Mouse (Mus musculus) kidney, postnatal 0 days (tissue): ENCODE results near the gene Stx19. TPM values are rescaled to one million over a fixed set of nuclear protein-coding genes. Genes with fewer than 3 reads are reported as not detected.

Experiments used
- ATAC-seq: fragments of 200-750 bp; cut with Nextera tagmentation; replicated peaks from 2 replicates; pipeline ENCODE4 v1.8.0; 2017; ENCODE audit warnings: low read depth, moderate number of reproducible peaks, moderate TSS enrichment, moderate library complexity; ENCODE audit not compliant: low FRiP score
- DNase-seq: peaks from one replicate; pipeline ENCODE4 v3.0.0-alpha.2; 2016; ENCODE audit warnings: low spot score
- H3K27ac ChIP-seq: fragments of 300-500 bp; sonication (generic); 2 replicates; pipeline ENCODE4 v1.5.1; 2014; ENCODE audit warnings: mild to moderate bottlenecking
- H3K27me3 ChIP-seq: fragments of 300-500 bp; sonication (generic); 2 replicates; pipeline ENCODE4 v1.6.1; 2014; ENCODE audit warnings: low read length, mixed read lengths; ENCODE audit not compliant: insufficient read depth
- H3K36me3 ChIP-seq: fragments of 300-500 bp; sonication (generic); 2 replicates; pipeline ENCODE4 v1.6.1; 2014; ENCODE audit warnings: low read length, mixed read lengths; ENCODE audit not compliant: insufficient read depth
- H3K4me1 ChIP-seq: fragments of 300-500 bp; sonication (generic); replicated peaks from 2 replicates; pipeline ENCODE4 v1.6.1; 2014; ENCODE audit warnings: antibody characterized with exemption, low read length, mixed read lengths; ENCODE audit not compliant: insufficient read depth
- H3K4me2 ChIP-seq: fragments of 300-500 bp; sonication (generic); 2 replicates; pipeline ENCODE4 v1.6.1; 2014; ENCODE audit warnings: mild to moderate bottlenecking, low read length, moderate library complexity, mixed read lengths
- H3K4me3 ChIP-seq: fragments of 300-500 bp; sonication (generic); replicated peaks from 2 replicates; pipeline ENCODE4 v1.5.1; 2014; ENCODE audit warnings: low read depth, low read length
- H3K9ac ChIP-seq: fragments of 300-500 bp; sonication (generic); 2 replicates; pipeline ENCODE4 v1.6.1; 2014; ENCODE audit warnings: low read depth, low read length
- H3K9me3 ChIP-seq: fragments of 300-500 bp; sonication (generic); replicated peaks from 2 replicates; pipeline ENCODE4 v1.6.1; 2016; ENCODE audit warnings: low read length, inconsistent platforms, mixed read lengths
- CTCF ChIP-seq: IDR thresholded peaks from 2 replicates; pipeline ENCODE4 v1.5.1; 2016; ENCODE audit warnings: antibody characterized with exemption, low read depth, mild to moderate bottlenecking, moderate library complexity
- WGBS: fragments of 180-500 bp; shearing (Covaris S2); extraction: QIAGEN DNeasy Blood & Tissue Kit; methylation state at CpG from one replicate; pipeline ENCODE4 v1.1.7; 2014; 5-methylcytosine and 5-hydroxymethylcytosine counted together
- polyA plus RNA-seq: library from polyadenylated mRNA; unstranded; fragments of >200 nt; fragmentation: Nextera tagmentation; extraction: Ambion mirVana; gene quantifications from 2 replicates; pipeline ENCODE4 v1.2.1, GENCODE M21; 2015

Stx19 gene
- polyA plus RNA-seq, 1 experiment from 2014 or later: 0.16 TPM

DNA sequence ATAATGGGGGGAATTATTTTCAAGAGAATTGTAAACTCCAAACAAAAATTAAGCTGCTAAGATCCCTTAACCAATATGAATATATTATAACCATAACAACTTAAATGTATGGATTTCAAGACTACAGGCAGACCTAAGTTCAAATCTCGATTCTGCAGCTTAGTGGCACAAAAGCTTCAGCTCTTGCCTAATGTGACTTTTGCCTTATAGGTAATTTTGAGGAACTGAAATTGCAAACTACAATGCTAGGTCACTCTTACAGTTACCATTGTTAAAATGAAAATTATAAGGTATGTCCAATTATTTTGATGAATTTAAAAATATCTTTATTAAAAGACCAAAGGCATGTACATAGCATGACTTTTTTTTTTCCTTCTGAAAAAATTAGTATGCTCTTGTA lies 17.9 kb upstream of the Stx19 start:
- no peaks in the 10 kb centered on the region for H3K4me1 ChIP-seq
- H3K4me3 ChIP-seq: no peak overlapping the region
- no peaks in the 10 kb centered on the region for H3K9me3 ChIP-seq
- DNase-seq: no peak
- TF ChIP-seq CTCF: no peak
- 82% methylated on average over 1 of the region's 1 CpGs for WGBS
- no peak for ATAC-seq
- H3K27me3 ChIP-seq: no peaks in the 10 kb centered on the region
- 0 out of 2 replicates have a peak, but pooled peaks cover 7% of the 10 kb centered on the region for H3K36me3 ChIP-seq
- no peak overlapping the region for H3K9ac ChIP-seq
- H3K4me2 ChIP-seq: no peak overlapping the region
- no peak overlapping the region for H3K27ac ChIP-seq

DNA sequence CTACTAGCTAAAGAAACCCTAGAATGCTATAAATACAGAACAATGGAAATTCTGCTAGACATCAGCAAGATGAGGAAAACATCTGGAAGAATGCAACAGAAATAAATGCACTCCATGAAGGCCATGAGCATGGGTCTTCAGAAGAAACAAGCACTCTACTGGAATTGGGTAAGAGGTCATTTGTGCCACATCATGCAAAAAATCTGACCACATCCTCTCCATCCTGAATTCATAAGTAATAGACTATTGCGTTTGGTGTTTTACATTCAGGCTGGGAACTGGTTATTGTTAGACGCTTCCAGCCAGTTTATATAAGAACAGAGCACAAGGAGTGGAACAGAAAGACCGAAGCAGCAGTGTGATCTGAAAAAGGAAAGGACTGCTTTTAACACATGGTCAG lies 15.7 kb upstream of the Stx19 start:
- ATAC-seq (no peak), DNase-seq (no peak)
- Histone ChIP-seq H3K27ac (no peak overlapping the region), H3K9ac (no peak overlapping the region), H3K36me3 (peaks cover 11% of the 10 kb centered on the region; the same call in 1 of the 2 replicates), H3K9me3 (no peaks in the 10 kb centered on the region), H3K4me3 (no peak overlapping the region), H3K27me3 (no peaks in the 10 kb centered on the region), H3K4me1 (no peaks in the 10 kb centered on the region), H3K4me2 (no peak overlapping the region)
- no peak for TF ChIP-seq CTCF
- WGBS: 94% methylated on average over 3 of the region's 3 CpGs

- 91% methylated on average over 4 of the region's 4 CpGs for WGBS
These were observed 15.1 kb upstream of the Stx19 start for GRCm38 (mm10) chr16:62799426-62799825.

DNA sequence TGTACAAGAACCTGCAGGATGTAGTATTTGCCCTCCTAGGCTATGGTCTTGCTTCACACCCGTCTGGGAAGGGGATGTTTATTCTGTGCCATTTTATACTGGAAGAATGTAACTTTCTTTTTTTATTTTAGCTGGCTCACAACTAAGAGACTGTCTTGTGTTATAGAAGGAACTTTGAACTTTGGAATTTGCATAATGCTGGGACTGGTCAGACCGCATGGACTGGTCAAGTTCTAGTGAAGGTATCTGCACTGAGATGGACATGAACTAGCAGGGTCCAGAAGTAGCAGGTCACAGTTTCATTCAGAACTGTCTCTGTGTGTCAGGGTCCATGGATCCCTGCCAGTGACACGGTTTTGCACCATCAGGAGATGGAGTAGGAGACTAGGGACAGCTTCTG lies 14.6 kb upstream of the Stx19 start:
- 88% methylated on average over 3 of the region's 3 CpGs for WGBS
- TF ChIP-seq CTCF: no peak
- H3K4me2 ChIP-seq: no peak overlapping the region
- no peaks in the 10 kb centered on the region for H3K9me3 ChIP-seq
- no peak for ATAC-seq
- no peaks in the 10 kb centered on the region for H3K27me3 ChIP-seq
- H3K9ac ChIP-seq: no peak overlapping the region
- peaks cover 14% of the 10 kb centered on the region; the same call in 1 of the 2 replicates for H3K36me3 ChIP-seq
- DNase-seq: no peak
- no peaks in the 10 kb centered on the region for H3K4me1 ChIP-seq
- H3K27ac ChIP-seq: no peak overlapping the region
- no peak overlapping the region for H3K4me3 ChIP-seq

More at GRCm38 (mm10) chr16:62799426-62799825, 15.1 kb upstream of the Stx19 start:
- Histone ChIP-seq H3K4me3 (no peak overlapping the region), H3K4me1 (no peaks in the 10 kb centered on the region), H3K9me3 (no peaks in the 10 kb centered on the region), H3K36me3 (peaks cover 11% of the 10 kb centered on the region; the same call in 1 of the 2 replicates), H3K9ac (no peak overlapping the region), H3K27ac (no peak overlapping the region), H3K4me2 (no peak overlapping the region), H3K27me3 (no peaks in the 10 kb centered on the region)
- DNase-seq (no peak), ATAC-seq (no peak)
- no peak for TF ChIP-seq CTCF

DNA sequence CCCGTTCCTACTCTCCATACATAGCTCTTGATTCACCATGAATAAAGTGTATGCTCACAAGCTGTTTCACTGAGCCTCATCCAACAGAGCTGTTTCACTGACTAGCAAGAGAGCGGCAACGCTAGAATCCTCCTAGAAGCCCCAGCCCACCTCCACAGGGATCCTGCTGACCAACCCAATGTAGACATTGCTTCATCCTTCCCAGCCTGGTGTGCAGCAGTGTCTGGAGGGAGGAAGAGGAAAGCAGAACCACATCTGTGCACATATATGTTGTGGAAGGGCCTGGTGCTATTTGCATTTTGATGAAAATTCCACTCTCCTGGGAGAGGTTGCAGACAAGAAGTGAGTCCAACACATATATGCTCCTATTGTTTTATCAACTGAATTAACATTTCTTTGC lies 9.9 kb upstream of the Stx19 start:
- Histone ChIP-seq H3K9ac (no peak overlapping the region), H3K27me3 (no peaks in the 10 kb centered on the region), H3K36me3 (peaks cover 15% of the 10 kb centered on the region), H3K27ac (no peak overlapping the region), H3K9me3 (no peaks in the 10 kb centered on the region), H3K4me1 (no peaks in the 10 kb centered on the region), H3K4me2 (no peak overlapping the region), H3K4me3 (no peak overlapping the region)
- ATAC-seq (no peak), DNase-seq (no peak)
- TF ChIP-seq CTCF: no peak
- 95% methylated on average over 3 of the region's 3 CpGs for WGBS

- H3K4me2 ChIP-seq: no peak overlapping the region
- WGBS: 53% methylated on average over 8 of the region's 8 CpGs
- H3K27ac ChIP-seq: no peak overlapping the region
- no peaks in the 10 kb centered on the region for H3K9me3 ChIP-seq
- H3K4me3 ChIP-seq: no peak overlapping the region
- H3K9ac ChIP-seq: no peak overlapping the region
- H3K4me1 ChIP-seq: no peaks in the 10 kb centered on the region
- TF ChIP-seq CTCF: no peak
- H3K27me3 ChIP-seq: no peaks in the 10 kb centered on the region
- DNase-seq (peak; percentile 49), ATAC-seq (peak; percentile 91)
- H3K36me3 ChIP-seq: peaks cover 8% of the 10 kb centered on the region; the same call in 1 of the 2 replicates
These were observed 7.1 kb upstream of the Stx19 start for GRCm38 (mm10) chr16:62807249-62807979.
